Mouse (Mus musculus) kidney, postnatal 0 days (tissue): ENCODE results near the gene Prkd1. TPM values are rescaled to one million over a fixed set of nuclear protein-coding genes. Genes with fewer than 3 reads are reported as not detected.

Experiments
- ATAC-seq: fragments of 200-750 bp; cut with Nextera tagmentation; replicated peaks from 2 replicates; pipeline ENCODE4 v1.8.0; 2017; ENCODE audit warnings: low read depth, moderate number of reproducible peaks, moderate TSS enrichment, moderate library complexity; ENCODE audit not compliant: low FRiP score
- DNase-seq: peaks from one replicate; pipeline ENCODE4 v3.0.0-alpha.2; 2016; ENCODE audit warnings: low spot score
- H3K27ac ChIP-seq: fragments of 300-500 bp; sonication (generic); 2 replicates; pipeline ENCODE4 v1.5.1; 2014; ENCODE audit warnings: mild to moderate bottlenecking
- H3K27me3 ChIP-seq: fragments of 300-500 bp; sonication (generic); 2 replicates; pipeline ENCODE4 v1.6.1; 2014; ENCODE audit warnings: low read length, mixed read lengths; ENCODE audit not compliant: insufficient read depth
- H3K36me3 ChIP-seq: fragments of 300-500 bp; sonication (generic); 2 replicates; pipeline ENCODE4 v1.6.1; 2014; ENCODE audit warnings: low read length, mixed read lengths; ENCODE audit not compliant: insufficient read depth
- H3K4me1 ChIP-seq: fragments of 300-500 bp; sonication (generic); replicated peaks from 2 replicates; pipeline ENCODE4 v1.6.1; 2014; ENCODE audit warnings: antibody characterized with exemption, low read length, mixed read lengths; ENCODE audit not compliant: insufficient read depth
- H3K4me2 ChIP-seq: fragments of 300-500 bp; sonication (generic); 2 replicates; pipeline ENCODE4 v1.6.1; 2014; ENCODE audit warnings: mild to moderate bottlenecking, low read length, moderate library complexity, mixed read lengths
- H3K4me3 ChIP-seq: fragments of 300-500 bp; sonication (generic); replicated peaks from 2 replicates; pipeline ENCODE4 v1.5.1; 2014; ENCODE audit warnings: low read depth, low read length
- H3K9ac ChIP-seq: fragments of 300-500 bp; sonication (generic); 2 replicates; pipeline ENCODE4 v1.6.1; 2014; ENCODE audit warnings: low read depth, low read length
- H3K9me3 ChIP-seq: fragments of 300-500 bp; sonication (generic); replicated peaks from 2 replicates; pipeline ENCODE4 v1.6.1; 2016; ENCODE audit warnings: low read length, inconsistent platforms, mixed read lengths
- CTCF ChIP-seq: IDR thresholded peaks from 2 replicates; pipeline ENCODE4 v1.5.1; 2016; ENCODE audit warnings: antibody characterized with exemption, low read depth, mild to moderate bottlenecking, moderate library complexity
- WGBS: fragments of 180-500 bp; shearing (Covaris S2); extraction: QIAGEN DNeasy Blood & Tissue Kit; methylation state at CpG from one replicate; pipeline ENCODE4 v1.1.7; 2014; 5-methylcytosine and 5-hydroxymethylcytosine counted together
- polyA plus RNA-seq: library from polyadenylated mRNA; unstranded; fragments of >200 nt; fragmentation: Nextera tagmentation; extraction: Ambion mirVana; gene quantifications from 2 replicates; pipeline ENCODE4 v1.2.1, GENCODE M21; 2015

The Prkd1 gene
- polyA plus RNA-seq, 1 experiment from 2014 or later, result 5.5 TPM

- H3K4me1 ChIP-seq, result no peaks in the 10 kb centered on the region
- TF ChIP-seq CTCF, result no peak
- H3K27ac ChIP-seq, result no peak overlapping the region
- no peak overlapping the region for H3K4me2 ChIP-seq
- H3K9me3 ChIP-seq, result no peaks in the 10 kb centered on the region
- H3K4me3 ChIP-seq, result no peak overlapping the region
- H3K36me3 ChIP-seq, result no peaks in the 10 kb centered on the region
- no peak overlapping the region for H3K9ac ChIP-seq
- WGBS, result 72% methylated on average over 2 of the region's 2 CpGs
- ATAC-seq, result no peak
- no peak for DNase-seq
- H3K27me3 ChIP-seq, result no peaks in the 10 kb centered on the region
These were observed 124.8 kb downstream of the Prkd1 start for GRCm38 (mm10) chr12:50524061-50524460.

DNA sequence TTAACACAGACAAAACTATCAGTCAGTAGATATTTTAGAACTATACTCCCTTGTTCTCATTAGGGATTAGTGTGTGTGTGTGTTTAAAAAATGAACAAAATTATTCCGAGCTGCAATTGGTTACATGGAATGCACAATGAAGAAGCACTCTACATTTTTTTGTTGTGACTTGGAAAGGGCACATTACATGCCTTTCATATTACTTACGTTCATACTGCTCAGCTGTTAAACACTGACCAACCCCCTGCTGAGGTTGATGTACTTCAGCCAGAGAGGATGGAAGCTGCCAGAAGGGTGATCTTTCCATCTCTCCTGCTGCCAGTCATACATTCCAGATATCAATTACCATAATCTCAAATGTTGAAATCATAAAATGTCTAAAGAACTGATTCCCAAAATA lies 134.4 kb downstream of the Prkd1 start:
- Histone ChIP-seq H3K27me3 (no peaks in the 10 kb centered on the region), H3K4me3 (no peak overlapping the region), H3K4me1 (no peaks in the 10 kb centered on the region), H3K4me2 (no peak overlapping the region), H3K9me3 (no peaks in the 10 kb centered on the region), H3K27ac (no peak overlapping the region), H3K36me3 (no peaks in the 10 kb centered on the region), H3K9ac (no peak overlapping the region)
- ATAC-seq, result no peak
- TF ChIP-seq CTCF, result no peak
- no peak for DNase-seq
- WGBS, result 81% methylated on average over 2 of the region's 2 CpGs

DNA sequence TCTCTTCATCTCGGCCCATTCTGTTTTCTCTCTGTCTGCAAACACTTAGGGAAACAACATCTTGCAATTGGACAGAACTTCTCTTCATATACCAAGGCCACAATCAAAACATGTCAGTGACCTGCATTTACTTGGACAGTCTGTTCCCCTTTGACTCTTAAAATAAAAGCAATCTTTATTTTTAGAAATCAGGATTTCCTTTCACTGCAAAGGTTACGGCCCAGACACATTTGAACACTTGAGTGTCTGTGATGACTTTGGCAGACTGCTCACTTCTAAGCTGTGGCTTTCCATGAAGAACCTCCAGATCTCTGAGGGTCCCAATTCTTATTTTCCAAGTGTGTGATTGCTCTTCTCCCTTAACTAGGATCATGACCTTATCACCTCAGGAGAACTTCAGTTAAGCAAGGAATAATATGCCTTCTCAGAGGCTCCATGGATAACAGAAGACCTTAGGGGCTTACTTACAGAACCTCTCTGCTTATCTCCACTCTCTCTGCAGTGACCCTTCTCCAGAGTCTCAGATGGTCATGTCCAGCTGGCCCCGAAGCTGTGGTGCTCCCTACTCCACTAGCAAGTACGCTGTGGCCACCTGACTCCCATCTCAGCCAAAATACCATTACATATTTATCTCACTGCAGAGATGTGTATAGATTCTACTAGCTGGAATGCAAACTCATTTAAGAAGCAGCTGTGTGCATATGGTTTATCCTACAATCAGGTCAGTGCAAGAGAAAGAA lies 137.2 kb downstream of the Prkd1 start:
- no peak overlapping the region for H3K9ac ChIP-seq
- H3K9me3 ChIP-seq, result no peaks in the 10 kb centered on the region
- H3K36me3 ChIP-seq, result no peaks in the 10 kb centered on the region
- H3K27ac ChIP-seq, result no peak overlapping the region
- no peak for TF ChIP-seq CTCF
- ATAC-seq, result no peak
- no peaks in the 10 kb centered on the region for H3K27me3 ChIP-seq
- no peaks in the 10 kb centered on the region for H3K4me1 ChIP-seq
- 74% methylated on average over 4 of the region's 4 CpGs for WGBS
- H3K4me2 ChIP-seq, result no peak overlapping the region
- peak; percentile 9 for DNase-seq
- H3K4me3 ChIP-seq, result no peak overlapping the region

DNA sequence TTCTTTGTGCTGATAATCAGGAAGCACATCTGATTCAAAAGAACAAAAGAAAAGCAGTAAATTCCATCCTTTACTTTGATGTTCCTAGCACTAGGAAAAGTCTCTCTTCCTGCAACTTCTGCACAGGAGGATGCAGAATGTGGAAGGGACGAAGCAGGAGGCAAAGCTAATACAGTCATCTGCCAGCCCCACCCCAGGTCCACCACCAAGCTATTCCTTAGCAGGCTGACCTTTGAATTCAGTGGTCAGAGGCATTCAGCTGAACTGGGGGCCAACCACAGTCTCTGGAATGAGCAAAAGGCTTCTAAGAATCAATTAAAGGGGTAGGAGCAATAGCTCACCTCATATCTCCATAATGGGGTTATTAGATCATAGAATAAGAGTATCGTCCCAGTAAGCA lies 140.1 kb downstream of the Prkd1 start:
- TF ChIP-seq CTCF, result no peak
- Histone ChIP-seq H3K9ac (no peak overlapping the region), H3K4me1 (no peaks in the 10 kb centered on the region), H3K27ac (no peak overlapping the region), H3K4me2 (no peak overlapping the region), H3K36me3 (no peaks in the 10 kb centered on the region), H3K4me3 (no peak overlapping the region), H3K27me3 (no peaks in the 10 kb centered on the region), H3K9me3 (no peaks in the 10 kb centered on the region)
- no peak for DNase-seq
- no peak for ATAC-seq
- 79% methylated on average over 2 of the region's 2 CpGs for WGBS

DNA sequence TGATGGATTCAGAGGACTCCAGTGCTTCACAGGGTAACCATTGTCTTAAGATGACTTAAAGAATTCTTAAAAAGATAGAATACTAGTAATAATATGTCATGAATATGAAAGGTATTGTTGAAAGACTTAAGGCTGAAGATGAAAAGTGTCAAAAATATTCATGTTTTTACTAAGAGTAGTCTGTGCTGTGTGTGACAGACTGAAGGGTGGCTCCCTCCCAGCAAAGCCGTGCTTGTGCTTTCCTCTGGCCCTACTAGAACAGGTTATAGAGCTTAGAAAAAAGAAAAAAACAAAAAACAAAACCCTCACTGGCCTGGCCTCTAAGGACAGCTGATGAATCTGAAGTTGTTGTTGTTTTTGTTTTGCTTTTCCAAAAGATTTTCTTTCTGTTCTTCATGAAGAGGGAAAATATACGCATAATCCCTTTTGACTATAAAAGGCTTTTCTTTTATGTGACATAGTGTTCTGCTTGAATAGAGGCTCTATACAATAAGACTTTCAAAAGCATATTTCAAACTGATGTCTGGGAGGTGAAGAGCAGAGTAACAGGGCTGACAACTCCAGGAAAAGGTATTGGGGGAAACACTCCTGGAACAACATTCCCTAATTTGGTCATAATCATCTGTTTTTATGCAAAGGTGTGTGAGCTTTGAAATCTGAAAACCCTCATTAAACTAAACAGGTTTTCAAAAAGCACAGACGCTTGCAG lies 148.9 kb downstream of the Prkd1 start:
- Histone ChIP-seq H3K4me2 (no peak overlapping the region), H3K4me1 (no peaks in the 10 kb centered on the region), H3K4me3 (no peak overlapping the region), H3K9ac (no peak overlapping the region), H3K36me3 (no peaks in the 10 kb centered on the region), H3K9me3 (no peaks in the 10 kb centered on the region), H3K27me3 (no peaks in the 10 kb centered on the region), H3K27ac (no peak overlapping the region)
- WGBS, result 75% methylated on average over 3 of the region's 3 CpGs
- ATAC-seq (no peak), DNase-seq (no peak)
- TF ChIP-seq CTCF, result no peak

- no peaks in the 10 kb centered on the region for H3K27me3 ChIP-seq
- DNase-seq, result no peak
- H3K9ac ChIP-seq, result no peak overlapping the region
- no peak overlapping the region for H3K4me3 ChIP-seq
- WGBS, result 49% methylated on average over 3 of the region's 3 CpGs
- no peaks in the 10 kb centered on the region for H3K36me3 ChIP-seq
- H3K9me3 ChIP-seq, result no peaks in the 10 kb centered on the region
- no peaks in the 10 kb centered on the region for H3K4me1 ChIP-seq
- no peak overlapping the region for H3K4me2 ChIP-seq
- ATAC-seq, result no peak
- TF ChIP-seq CTCF, result no peak
- no peak overlapping the region for H3K27ac ChIP-seq
These were observed 152.9 kb downstream of the Prkd1 start for GRCm38 (mm10) chr12:50496006-50496405.
